Mouse (Mus musculus) kidney, embryonic 14.5 days (tissue): ENCODE measurements around the gene Xylt1. TPM values are rescaled to one million over a fixed set of nuclear protein-coding genes. Genes with fewer than 3 reads are reported as not detected.

Source experiments
- ATAC-seq: fragments of 200-750 bp; cut with Nextera tagmentation; 2 replicates; pipeline ENCODE4 v1.8.0; 2017; ENCODE audit warnings: moderate number of reproducible peaks, mild to moderate bottlenecking, moderate TSS enrichment, moderate library complexity; ENCODE audit not compliant: low FRiP score, low TSS enrichment
- H3K27ac ChIP-seq: fragments of 300-500 bp; sonication (generic); 2 replicates; pipeline ENCODE4 v1.5.1; 2014; ENCODE audit warnings: low read depth, mild to moderate bottlenecking, low read length, moderate library complexity, mixed read lengths
- H3K27me3 ChIP-seq: fragments of 300-500 bp; sonication (generic); 2 replicates; pipeline ENCODE4 v1.6.1; 2014; ENCODE audit warnings: mild to moderate bottlenecking, low read length; ENCODE audit not compliant: control insufficient read depth, insufficient read depth
- H3K36me3 ChIP-seq: fragments of 300-500 bp; sonication (generic); 2 replicates; pipeline ENCODE4 v1.6.1; 2014; ENCODE audit warnings: low read length, mixed read lengths; ENCODE audit not compliant: control insufficient read depth, insufficient read depth
- H3K4me1 ChIP-seq: fragments of 300-500 bp; sonication (generic); 2 replicates; pipeline ENCODE4 v1.6.1; 2014; ENCODE audit warnings: low read length, mixed read lengths; ENCODE audit not compliant: control insufficient read depth, insufficient read depth
- H3K4me2 ChIP-seq: fragments of 300-500 bp; sonication (generic); replicated peaks from 2 replicates; pipeline ENCODE4 v1.6.1; 2014; ENCODE audit warnings: low read depth, mild to moderate bottlenecking, low read length
- H3K4me3 ChIP-seq: fragments of 300-500 bp; sonication (generic); 2 replicates; pipeline ENCODE4 v1.5.1; 2014; ENCODE audit warnings: mild to moderate bottlenecking, low read length
- H3K9ac ChIP-seq: fragments of 300-500 bp; sonication (generic); 2 replicates; pipeline ENCODE4 v1.6.1; 2014; ENCODE audit warnings: low read depth, mild to moderate bottlenecking, low read length, moderate library complexity
- H3K9me3 ChIP-seq: fragments of 300-500 bp; sonication (generic); 2 replicates; pipeline ENCODE4 v1.6.1; 2016; ENCODE audit warnings: low read length; ENCODE audit not compliant: control insufficient read depth
- WGBS: fragments of 180-500 bp; shearing (Covaris S2); extraction: QIAGEN DNeasy Blood & Tissue Kit; methylation state at CpG from one replicate; pipeline ENCODE4 v1.1.7; 2014; 5-methylcytosine and 5-hydroxymethylcytosine counted together
- polyA plus RNA-seq: library from polyadenylated mRNA; unstranded; fragments of >200 nt; fragmentation: Nextera tagmentation; extraction: Ambion mirVana; gene quantifications from 2 replicates; pipeline ENCODE4 v1.2.1, GENCODE M21; 2014

The Xylt1 gene
- polyA plus RNA-seq, 1 experiment from 2014 or later = 4.6 TPM

DNA sequence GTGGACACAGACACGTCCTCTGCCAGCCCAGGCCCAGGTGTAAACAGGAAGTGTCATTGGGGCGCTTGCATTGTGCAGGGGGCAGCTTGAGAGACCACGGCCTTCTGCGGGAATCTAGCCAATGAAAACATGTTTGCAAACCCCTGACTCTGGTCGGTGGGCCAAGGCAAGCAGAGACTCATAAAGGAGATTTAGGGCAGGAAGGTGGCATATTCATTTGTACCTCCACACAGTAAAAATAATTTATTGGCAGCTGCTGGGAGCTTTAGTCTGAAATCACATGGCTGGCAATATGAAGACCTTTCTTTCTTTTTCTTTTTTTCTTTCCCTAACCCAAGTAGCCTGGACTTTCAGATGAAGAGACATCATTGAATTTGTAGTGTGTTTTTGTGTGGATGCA, 159.6 kb downstream of the Xylt1 start:
- H3K9ac ChIP-seq = no peak overlapping the region
- peaks cover 18% of the 10 kb centered on the region; the same call in 1 of the 2 replicates for H3K4me1 ChIP-seq
- H3K36me3 ChIP-seq = no peaks in the 10 kb centered on the region
- no peak overlapping the region for H3K4me3 ChIP-seq
- 12% methylated on average over 5 of the region's 5 CpGs for WGBS
- no peak overlapping the region for H3K4me2 ChIP-seq
- H3K27me3 ChIP-seq = no peaks in the 10 kb centered on the region
- peak; percentile 48 for ATAC-seq
- H3K9me3 ChIP-seq = no peaks in the 10 kb centered on the region
- no peak overlapping the region for H3K27ac ChIP-seq

DNA sequence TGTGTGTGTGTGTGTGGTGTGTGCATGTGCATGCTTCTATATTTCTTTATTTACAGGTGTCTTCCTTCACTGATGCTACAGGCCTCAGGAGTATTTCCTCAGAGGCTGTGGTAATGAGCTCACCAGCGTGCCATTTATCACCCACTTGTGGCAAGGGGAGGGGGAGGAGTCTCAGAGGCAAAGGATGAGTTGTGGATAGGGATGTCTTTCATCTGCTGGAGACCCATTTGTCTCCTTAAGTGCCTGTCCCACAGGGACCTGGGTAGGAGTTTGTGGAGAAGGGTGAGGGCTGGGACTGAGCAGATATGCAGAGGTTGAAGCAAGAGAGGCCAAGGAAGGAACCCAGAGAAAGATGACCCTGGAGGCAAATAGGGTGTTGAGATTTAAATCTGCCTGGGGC, 160.3 kb downstream of the Xylt1 start:
- no peak overlapping the region for H3K4me2 ChIP-seq
- H3K4me1 ChIP-seq = peaks cover 18% of the 10 kb centered on the region; the same call in 1 of the 2 replicates
- peak; percentile 74 for ATAC-seq
- no peaks in the 10 kb centered on the region for H3K36me3 ChIP-seq
- no peaks in the 10 kb centered on the region for H3K27me3 ChIP-seq
- no peak overlapping the region for H3K9ac ChIP-seq
- WGBS = 28% methylated on average over 1 of the region's 1 CpGs
- H3K4me3 ChIP-seq = no peak overlapping the region
- no peaks in the 10 kb centered on the region for H3K9me3 ChIP-seq
- no peak overlapping the region for H3K27ac ChIP-seq

DNA sequence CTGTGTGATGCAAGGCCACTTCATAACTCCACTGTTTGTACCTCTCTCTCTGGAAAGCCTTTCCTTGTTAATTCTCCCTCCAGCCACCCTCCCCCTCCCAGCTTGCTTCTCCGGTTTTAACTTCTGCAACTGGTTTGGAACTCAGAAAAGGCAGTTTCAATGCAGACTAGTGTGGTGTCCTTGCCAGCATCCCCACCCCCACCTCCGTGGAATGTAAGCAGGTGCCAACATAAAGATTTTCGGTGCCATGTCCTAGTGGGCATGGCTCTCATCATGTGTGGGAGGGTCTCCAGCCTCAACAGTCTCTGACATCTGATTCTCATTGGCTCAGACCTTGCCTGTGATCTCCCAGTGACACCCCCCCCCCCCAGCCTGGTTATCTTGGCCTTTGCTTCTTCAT, 160.9 kb downstream of the Xylt1 start:
- Histone ChIP-seq H3K9ac (no peak overlapping the region), H3K4me1 (peaks cover 18% of the 10 kb centered on the region; the same call in 1 of the 2 replicates), H3K27me3 (no peaks in the 10 kb centered on the region), H3K36me3 (no peaks in the 10 kb centered on the region), H3K4me3 (no peak overlapping the region), H3K4me2 (no peak overlapping the region), H3K9me3 (no peaks in the 10 kb centered on the region), H3K27ac (no peak overlapping the region)
- ATAC-seq = no peak
- WGBS = 35% methylated on average over 3 of the region's 3 CpGs

DNA sequence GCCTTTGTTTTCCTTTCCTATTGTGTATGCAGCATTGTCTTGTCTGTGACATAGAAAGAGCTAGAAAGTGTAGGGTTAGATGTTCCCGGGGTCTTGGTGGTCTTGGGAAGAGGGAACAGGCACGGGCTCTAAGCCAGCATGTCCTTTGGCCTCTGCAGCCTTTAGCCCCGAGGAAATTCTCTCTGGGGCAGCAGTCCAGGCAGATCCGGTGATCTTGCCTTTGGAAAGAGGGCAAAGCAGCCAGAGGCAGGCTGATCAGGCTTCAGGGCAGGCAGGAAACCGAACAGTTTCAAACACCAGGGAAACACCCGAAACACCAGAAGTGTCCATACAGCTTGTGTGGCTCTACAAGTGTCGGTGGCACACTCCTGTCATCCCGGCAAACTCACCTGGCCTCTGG, 162.3 kb downstream of the Xylt1 start:
- whole genome bisulfite sequencing = 42% methylated on average over 8 of the region's 8 CpGs
- no peaks in the 10 kb centered on the region for H3K9me3 ChIP-seq
- no peak overlapping the region for H3K4me2 ChIP-seq
- no peaks in the 10 kb centered on the region for H3K36me3 ChIP-seq
- ATAC-seq = no peak
- H3K4me3 ChIP-seq = no peak overlapping the region
- H3K27me3 ChIP-seq = no peaks in the 10 kb centered on the region
- H3K27ac ChIP-seq = no peak overlapping the region
- peaks cover 18% of the 10 kb centered on the region; the same call in 1 of the 2 replicates for H3K4me1 ChIP-seq
- no peak overlapping the region for H3K9ac ChIP-seq

DNA sequence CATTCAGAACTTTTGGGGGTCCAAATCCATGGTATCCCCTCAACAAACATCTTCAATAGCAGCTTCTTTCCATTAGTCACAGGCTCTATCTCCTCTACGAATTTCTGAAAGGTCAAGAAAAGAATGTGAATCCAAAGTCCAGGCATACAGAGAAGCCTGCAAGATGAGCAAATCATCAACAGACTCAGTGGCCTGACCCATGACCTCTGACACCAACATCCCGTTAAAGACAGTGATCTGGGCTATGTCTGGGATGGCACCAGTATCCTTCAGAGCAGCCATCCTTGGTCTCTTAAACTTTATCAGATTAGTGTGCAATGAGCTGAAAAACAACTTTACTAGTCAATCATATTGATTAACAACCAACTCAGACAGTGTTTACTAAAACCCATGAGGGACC, 163.3 kb downstream of the Xylt1 start:
- H3K27ac ChIP-seq = no peak overlapping the region
- H3K36me3 ChIP-seq = no peaks in the 10 kb centered on the region
- H3K27me3 ChIP-seq = no peaks in the 10 kb centered on the region
- H3K9me3 ChIP-seq = no peaks in the 10 kb centered on the region
- H3K4me3 ChIP-seq = no peak overlapping the region
- H3K4me1 ChIP-seq = peaks cover 18% of the 10 kb centered on the region; the same call in 1 of the 2 replicates
- no peak overlapping the region for H3K4me2 ChIP-seq
- no peak for ATAC-seq
- WGBS = 23% methylated on average over 2 of the region's 2 CpGs
- no peak overlapping the region for H3K9ac ChIP-seq

DNA sequence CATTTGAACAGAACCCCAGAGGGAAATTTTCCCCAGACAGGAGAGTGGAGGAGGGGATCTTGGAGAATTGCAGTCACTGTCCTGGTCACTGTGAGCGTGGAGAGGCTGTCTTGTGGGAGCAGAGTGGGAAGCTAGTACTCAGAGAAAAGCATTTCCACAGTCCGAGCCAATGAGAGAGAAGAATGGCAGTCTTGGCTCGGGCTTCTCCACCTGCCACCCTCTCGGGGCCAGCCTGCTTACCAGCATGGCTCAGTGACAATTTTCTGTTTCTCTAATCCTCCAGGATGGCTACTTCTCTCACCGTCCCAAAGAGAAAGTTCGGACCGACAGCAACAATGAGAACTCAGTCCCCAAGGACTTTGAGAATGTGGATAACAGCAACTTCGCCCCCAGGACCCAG, 167.5 kb downstream of the Xylt1 start:
- ATAC-seq = no peak
- H3K9ac ChIP-seq = no peak overlapping the region
- H3K4me1 ChIP-seq = peaks cover 10% of the 10 kb centered on the region
- no peak overlapping the region for H3K27ac ChIP-seq
- no peaks in the 10 kb centered on the region for H3K36me3 ChIP-seq
- H3K4me3 ChIP-seq = no peak overlapping the region
- H3K9me3 ChIP-seq = no peaks in the 10 kb centered on the region
- H3K4me2 ChIP-seq = no peak overlapping the region
- 85% methylated on average over 8 of the region's 8 CpGs for WGBS
- H3K27me3 ChIP-seq = no peaks in the 10 kb centered on the region

DNA sequence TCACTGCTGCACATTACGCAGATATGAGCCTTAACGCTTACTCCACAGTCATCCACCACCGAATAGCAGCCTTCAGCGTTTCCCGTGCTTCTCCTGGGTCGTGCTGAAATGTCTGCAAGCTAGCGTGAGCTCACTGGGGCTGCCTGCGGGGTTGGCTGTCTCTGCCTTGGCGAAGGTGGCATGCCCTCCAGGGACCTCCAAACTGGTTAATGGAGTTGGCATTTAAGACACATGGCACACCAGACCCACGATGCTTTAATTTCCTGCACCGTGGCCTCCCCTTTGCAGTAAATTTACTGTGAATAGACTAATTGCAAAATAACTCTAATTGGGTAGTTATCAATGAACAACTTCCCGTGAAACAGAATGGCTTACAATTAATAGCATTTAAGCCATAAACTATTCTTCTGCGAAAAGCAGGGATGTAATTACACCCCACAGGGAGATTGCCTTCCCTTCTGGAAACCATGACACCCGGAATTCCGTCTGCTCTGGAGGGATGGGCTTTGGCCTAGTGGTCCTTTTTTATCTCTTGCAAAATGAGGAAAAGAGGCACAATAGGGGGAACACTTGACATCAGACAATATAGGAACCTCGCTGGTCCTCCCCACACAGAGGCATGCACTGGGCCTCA, 170.3 kb downstream of the Xylt1 start:
- no peak overlapping the region for H3K9ac ChIP-seq
- H3K36me3 ChIP-seq = no peaks in the 10 kb centered on the region
- no peak for ATAC-seq
- peaks cover 20% of the 10 kb centered on the region for H3K4me1 ChIP-seq
- H3K27ac ChIP-seq = no peak overlapping the region
- H3K4me3 ChIP-seq = no peak overlapping the region
- WGBS = 50% methylated on average over 16 of the region's 16 CpGs
- H3K4me2 ChIP-seq = no peak overlapping the region
- no peaks in the 10 kb centered on the region for H3K27me3 ChIP-seq
- H3K9me3 ChIP-seq = no peaks in the 10 kb centered on the region

DNA sequence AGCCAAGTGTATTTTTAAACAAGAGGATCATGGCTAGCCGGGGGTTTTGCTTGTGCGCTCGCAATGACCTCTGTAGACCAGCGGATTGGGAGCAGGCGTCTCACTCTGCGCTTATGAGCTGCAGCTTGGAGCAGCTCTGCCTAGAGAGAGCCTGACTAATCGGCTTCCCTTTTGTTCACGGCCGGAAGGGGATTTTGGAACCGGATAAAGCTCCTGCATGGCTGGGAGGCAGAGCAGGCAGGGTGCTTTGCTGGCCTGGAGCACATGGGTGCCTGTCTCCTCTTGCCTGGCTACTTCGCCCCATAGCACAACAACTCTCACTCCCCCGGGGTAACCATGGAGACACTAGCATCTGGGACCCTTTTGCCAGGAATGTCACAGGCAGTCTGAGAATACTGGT, 172.4 kb downstream of the Xylt1 start:
- H3K27ac ChIP-seq = no peak overlapping the region
- H3K27me3 ChIP-seq = no peaks in the 10 kb centered on the region
- no peak overlapping the region for H3K4me2 ChIP-seq
- H3K9me3 ChIP-seq = no peaks in the 10 kb centered on the region
- H3K36me3 ChIP-seq = no peaks in the 10 kb centered on the region
- no peak overlapping the region for H3K4me3 ChIP-seq
- H3K4me1 ChIP-seq = peaks cover 25% of the 10 kb centered on the region
- no peak for ATAC-seq
- WGBS = 56% methylated on average over 12 of the region's 12 CpGs
- H3K9ac ChIP-seq = no peak overlapping the region

DNA sequence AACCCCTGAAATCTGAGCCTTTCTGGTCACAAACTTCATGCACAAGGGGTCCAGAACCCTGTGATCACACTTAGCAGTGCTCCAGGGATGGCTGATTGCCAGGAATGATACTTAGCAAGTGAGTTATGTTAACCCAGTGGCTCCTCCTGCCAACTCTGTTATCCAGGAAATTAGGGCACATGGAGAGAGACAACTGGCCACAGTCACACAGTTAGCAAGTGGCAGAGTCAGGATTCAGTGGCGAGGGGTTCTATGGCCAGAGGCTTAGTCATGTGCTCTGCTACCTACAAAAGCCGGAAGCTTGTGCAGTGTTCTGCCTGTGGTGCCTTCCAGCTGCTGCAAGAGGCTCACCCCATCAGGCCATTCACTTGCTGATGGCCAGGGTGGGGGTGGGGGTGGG, 175.0 kb downstream of the Xylt1 start:
- Histone ChIP-seq H3K4me2 (no peak overlapping the region), H3K27ac (no peak overlapping the region; the same call in 1 of the 2 replicates), H3K27me3 (no peaks in the 10 kb centered on the region), H3K4me3 (no peak overlapping the region), H3K9me3 (no peaks in the 10 kb centered on the region), H3K36me3 (no peaks in the 10 kb centered on the region), H3K4me1 (peaks cover 27% of the 10 kb centered on the region), H3K9ac (no peak overlapping the region)
- 49% methylated on average over 2 of the region's 2 CpGs for WGBS
- ATAC-seq = peak; percentile 72
